Mouse (Mus musculus) CH12.LX (cell line): ENCODE results near the gene Irx3.

Experiments
- CTCF ChIP-seq, 2 experiments: IDR thresholded peaks in 1 of 2; conservative IDR thresholded peaks in 1 of 2; 2 replicates each; pipeline ENCODE4 v1.5.1; 2011 to 2012; ENCODE audit warnings: low read depth in 2 of 2, low read length in 2 of 2, improper control_type of control experiment in 1 of 2, inconsistent platforms in 1 of 2, mild to moderate bottlenecking in 1 of 2, moderate library complexity in 1 of 2
- EP300 ChIP-seq: IDR thresholded peaks from 2 replicates; pipeline ENCODE4 v1.6.1; 2011; ENCODE audit warnings: low read length, improper control_type of control experiment
- HCFC1 ChIP-seq: IDR thresholded peaks from 2 replicates; pipeline ENCODE4 v1.6.1; 2012; ENCODE audit warnings: low read depth, mild to moderate bottlenecking, inconsistent platforms, low read length, improper control_type of control experiment
- JUND ChIP-seq: conservative IDR thresholded peaks from 2 replicates; pipeline ENCODE4 v1.6.1; 2011; ENCODE audit warnings: low read depth, low read length, improper control_type of control experiment
- MAFK ChIP-seq: IDR thresholded peaks from 2 replicates; pipeline ENCODE4 v1.6.1; 2011; ENCODE audit warnings: low read length, improper control_type of control experiment; ENCODE audit not compliant: insufficient replicate concordance
- MYC ChIP-seq: IDR thresholded peaks from 2 replicates; pipeline ENCODE4 v1.6.1; 2011; ENCODE audit warnings: low read depth, mild to moderate bottlenecking, improper control_type of control experiment, low read length
- POLR2A ChIP-seq: IDR thresholded peaks from 2 replicates; pipeline ENCODE4 v1.6.1; 2011; ENCODE audit warnings: low read depth, mild to moderate bottlenecking, improper control_type of control experiment, low read length
- SMC3 ChIP-seq: IDR thresholded peaks from 2 replicates; pipeline ENCODE4 v1.6.1; 2011; ENCODE audit warnings: low read depth, low read length, improper control_type of control experiment
- ZNF384 ChIP-seq: IDR thresholded peaks from 2 replicates; pipeline ENCODE4 v1.6.1; 2012; ENCODE audit warnings: low read depth, low read length, improper control_type of control experiment, inconsistent platforms

- TF ChIP-seq MAFK (no peak), CTCF (conservative IDR thresholded peaks at IDR 0.05 in 1 of 2, IDR thresholded peaks at IDR 0.05 in 1 of 2; ENCODE audit: low read depth in 2 of 2, low read length in 2 of 2) (no peak), JUND (no peak), SMC3 (no peak), POLR2A (no peak), HCFC1 (no peak), MYC (no peak), EP300 (no peak), ZNF384 (no peak)
These were observed 51.1 kb downstream of the Irx3 start for GRCm38 (mm10) chr8:91750794-91751125.
